Mouse (Mus musculus) stomach, postnatal 0 days (tissue): ENCODE data around the gene Yars. TPM values are rescaled to one million over a fixed set of nuclear protein-coding genes. Genes with fewer than 3 reads are reported as not detected.
A peak's percentile ranks its signal among the peaks of the same experiment; 100 is the strongest.

ENCODE experiments used
- ATAC-seq: fragments of 200-750 bp; cut with Nextera tagmentation; 2 replicates; pipeline ENCODE4 v1.8.0; 2017; ENCODE audit not compliant: low FRiP score, low TSS enrichment
- DNase-seq: peaks from one replicate; pipeline ENCODE4 v3.0.0-alpha.2; 2016; ENCODE audit warnings: low spot score
- H3K27ac ChIP-seq: fragments of 300-500 bp; sonication (generic); replicated peaks from 2 replicates; pipeline ENCODE4 v1.5.1; 2014; ENCODE audit warnings: mild to moderate bottlenecking, control low read depth
- H3K27me3 ChIP-seq: fragments of 300-500 bp; sonication (generic); 2 replicates; pipeline ENCODE4 v1.6.1; 2014; ENCODE audit warnings: low read length; ENCODE audit not compliant: control insufficient read depth, insufficient read depth
- H3K36me3 ChIP-seq: fragments of 300-500 bp; sonication (generic); 2 replicates; pipeline ENCODE4 v1.6.1; 2014; ENCODE audit warnings: low read length, mixed read lengths; ENCODE audit not compliant: control insufficient read depth, insufficient read depth
- H3K4me1 ChIP-seq: fragments of 300-500 bp; sonication (generic); replicated peaks from 2 replicates; pipeline ENCODE4 v1.6.1; 2014; ENCODE audit warnings: antibody characterized with exemption; ENCODE audit not compliant: control insufficient read depth, insufficient read depth
- H3K4me2 ChIP-seq: fragments of 300-500 bp; sonication (generic); replicated peaks from 2 replicates; pipeline ENCODE4 v1.6.1; 2014; ENCODE audit warnings: low read depth, mild to moderate bottlenecking, control low read depth, moderate library complexity
- H3K4me3 ChIP-seq: fragments of 300-500 bp; sonication (generic); 2 replicates; pipeline ENCODE4 v1.5.1; 2014; ENCODE audit warnings: low read depth, low read length, control low read depth
- H3K9ac ChIP-seq: fragments of 300-500 bp; sonication (generic); 2 replicates; pipeline ENCODE4 v1.6.1; 2014; ENCODE audit warnings: mild to moderate bottlenecking, low read length, control low read depth, mixed read lengths
- H3K9me3 ChIP-seq: fragments of 300-500 bp; sonication (generic); 2 replicates; pipeline ENCODE4 v1.6.1; 2016; ENCODE audit warnings: low read length; ENCODE audit not compliant: control insufficient read depth
- CTCF ChIP-seq: IDR thresholded peaks from 2 replicates; pipeline ENCODE4 v1.5.1; 2016; ENCODE audit warnings: antibody characterized with exemption, low read depth, mild to moderate bottlenecking, moderate library complexity
- EP300 ChIP-seq: optimal IDR thresholded peaks from 2 replicates; pipeline ENCODE3; 2016; ENCODE audit warnings: antibody characterized with exemption
- WGBS: fragments of 180-500 bp; shearing (Covaris S2); extraction: QIAGEN DNeasy Blood & Tissue Kit; methylation state at CpG from one replicate; pipeline ENCODE4 v1.1.7; 2014; 5-methylcytosine and 5-hydroxymethylcytosine counted together
- polyA plus RNA-seq: library from polyadenylated mRNA; unstranded; fragments of >200 nt; fragmentation: Nextera tagmentation; extraction: Ambion mirVana; gene quantifications from 2 replicates; pipeline ENCODE4 v1.2.1, GENCODE M21; 2015

The Yars gene
- polyA plus RNA-seq, 1 experiment from 2014 or later, result 41.3 TPM

GRCm38 (mm10) chr4:129218569-129219175 is 29.1 kb downstream of the Yars start:
- TF ChIP-seq EP300 (no peak), CTCF (no peak)
- Histone ChIP-seq H3K9ac (no peak overlapping the region), H3K27me3 (no peaks in the 10 kb centered on the region), H3K27ac (no peak overlapping the region), H3K4me2 (no peak overlapping the region), H3K9me3 (no peaks in the 10 kb centered on the region), H3K36me3 (peaks cover 42% of the 10 kb centered on the region), H3K4me3 (no peak overlapping the region), H3K4me1 (no peaks in the 10 kb centered on the region)
- WGBS, result 80% methylated on average over 7 of the region's 7 CpGs
- DNase-seq (no peak), ATAC-seq (no peak)

- Histone ChIP-seq H3K4me1 (no peaks in the 10 kb centered on the region), H3K27ac (no peak overlapping the region), H3K9ac (no peak overlapping the region), H3K4me3 (no peak overlapping the region), H3K4me2 (no peak overlapping the region), H3K36me3 (peaks cover 42% of the 10 kb centered on the region), H3K27me3 (no peaks in the 10 kb centered on the region), H3K9me3 (no peaks in the 10 kb centered on the region)
- ATAC-seq, result no peak
- DNase-seq, result no peak
- TF ChIP-seq CTCF (no peak), EP300 (no peak)
- WGBS, result 80% methylated on average over 10 of the region's 10 CpGs
Measured at GRCm38 (mm10) chr4:129219198-129219597, 29.6 kb downstream of the Yars start.

- H3K4me3 ChIP-seq, result no peak overlapping the region
- TF ChIP-seq CTCF, result no peak
- TF ChIP-seq EP300, result no peak
- no peak overlapping the region for H3K9ac ChIP-seq
- 0 out of 2 replicates have a peak overlapping the region, but pooled peaks have one; percentile 8 for H3K27ac ChIP-seq
- H3K4me1 ChIP-seq, result no peaks in the 10 kb centered on the region
- H3K36me3 ChIP-seq, result peaks cover 38% of the 10 kb centered on the region
- H3K9me3 ChIP-seq, result no peaks in the 10 kb centered on the region
- WGBS, result 65% methylated on average over 7 of the region's 7 CpGs
- no peak for ATAC-seq
- H3K27me3 ChIP-seq, result no peaks in the 10 kb centered on the region
- H3K4me2 ChIP-seq, result no peak overlapping the region
- DNase-seq, result no peak
Measured at GRCm38 (mm10) chr4:129220376-129221089, 31.0 kb downstream of the Yars start.

GRCm38 (mm10) chr4:129221097-129222010 is 31.8 kb downstream of the Yars start:
- H3K27me3 ChIP-seq, result no peaks in the 10 kb centered on the region
- no peak overlapping the region for H3K4me3 ChIP-seq
- H3K9me3 ChIP-seq, result no peaks in the 10 kb centered on the region
- H3K27ac ChIP-seq, result no peak overlapping the region
- no peak for TF ChIP-seq EP300
- no peak for TF ChIP-seq CTCF
- no peak for ATAC-seq
- WGBS, result 71% methylated on average over 23 of the region's 23 CpGs
- peaks cover 40% of the 10 kb centered on the region for H3K36me3 ChIP-seq
- H3K9ac ChIP-seq, result no peak overlapping the region
- DNase-seq, result no peak
- H3K4me1 ChIP-seq, result no peaks in the 10 kb centered on the region
- no peak overlapping the region for H3K4me2 ChIP-seq

- peaks cover 2% of the 10 kb centered on the region; the same call in 1 of the 2 replicates for H3K4me1 ChIP-seq
- 75% methylated on average over 30 of the region's 31 CpGs for WGBS
- H3K4me3 ChIP-seq, result no peak overlapping the region
- H3K27me3 ChIP-seq, result no peaks in the 10 kb centered on the region
- H3K4me2 ChIP-seq, result no peak overlapping the region
- no peak overlapping the region for H3K27ac ChIP-seq
- ATAC-seq (no peak), DNase-seq (no peak)
- no peaks in the 10 kb centered on the region for H3K9me3 ChIP-seq
- TF ChIP-seq CTCF (no peak), EP300 (no peak)
- no peak overlapping the region for H3K9ac ChIP-seq
- peaks cover 36% of the 10 kb centered on the region for H3K36me3 ChIP-seq
Measured at GRCm38 (mm10) chr4:129222019-129222925, 32.7 kb downstream of the Yars start.
